Mouse (Mus musculus) embryonic facial prominence, embryonic 15.5 days (tissue): ENCODE results near the gene Tmed1. TPM values are rescaled to one million over a fixed set of nuclear protein-coding genes. Genes with fewer than 3 reads are reported as not detected.

Experiments
- ATAC-seq: fragments of 200-750 bp; cut with Nextera tagmentation; 2 replicates; pipeline ENCODE4 v1.8.0; 2017; ENCODE audit warnings: low read depth, moderate TSS enrichment; ENCODE audit not compliant: insufficient number of reproducible peaks, low FRiP score, low TSS enrichment
- H3K27ac ChIP-seq: fragments of 300-500 bp; sonication (generic); replicated peaks from 2 replicates; pipeline ENCODE4 v1.5.1; 2015; ENCODE audit warnings: mild to moderate bottlenecking, inconsistent platforms
- H3K27me3 ChIP-seq: fragments of 300-500 bp; sonication (generic); 2 replicates; pipeline ENCODE4 v1.6.1; 2015; ENCODE audit warnings: inconsistent platforms
- H3K36me3 ChIP-seq: fragments of 300-500 bp; sonication (generic); 2 replicates; pipeline ENCODE4 v1.6.1; 2015; ENCODE audit warnings: mild to moderate bottlenecking, inconsistent platforms
- H3K4me1 ChIP-seq: fragments of 300-500 bp; sonication (generic); 2 replicates; pipeline ENCODE4 v1.6.1; 2015; ENCODE audit warnings: inconsistent platforms
- H3K4me2 ChIP-seq: fragments of 300-500 bp; sonication (generic); replicated peaks from 2 replicates; pipeline ENCODE4 v1.6.1; 2015; ENCODE audit warnings: mild to moderate bottlenecking, inconsistent platforms
- H3K4me3 ChIP-seq: fragments of 300-500 bp; sonication (generic); replicated peaks from 2 replicates; pipeline ENCODE4 v1.5.1; 2015; ENCODE audit warnings: mild to moderate bottlenecking, inconsistent platforms
- H3K9ac ChIP-seq: fragments of 300-500 bp; sonication (generic); 2 replicates; pipeline ENCODE4 v1.6.1; 2015; ENCODE audit warnings: inconsistent platforms
- H3K9me3 ChIP-seq: fragments of 300-500 bp; sonication (generic); replicated peaks from 2 replicates; pipeline ENCODE4 v1.6.1; 2016; ENCODE audit warnings: inconsistent platforms
- WGBS: fragments of 180-500 bp; shearing (Covaris S2); methylation state at CpG from one replicate; pipeline ENCODE4 v1.1.7; 2015; 5-methylcytosine and 5-hydroxymethylcytosine counted together
- polyA plus RNA-seq: library from polyadenylated mRNA; unstranded; fragments of >200 nt; fragmentation: Nextera tagmentation; extraction: Ambion mirVana; gene quantifications from 2 replicates; pipeline ENCODE4 v1.2.1, GENCODE M21; 2015

The Tmed1 gene
- 113 and 123 TPM in 2 replicates for polyA plus RNA-seq

DNA sequence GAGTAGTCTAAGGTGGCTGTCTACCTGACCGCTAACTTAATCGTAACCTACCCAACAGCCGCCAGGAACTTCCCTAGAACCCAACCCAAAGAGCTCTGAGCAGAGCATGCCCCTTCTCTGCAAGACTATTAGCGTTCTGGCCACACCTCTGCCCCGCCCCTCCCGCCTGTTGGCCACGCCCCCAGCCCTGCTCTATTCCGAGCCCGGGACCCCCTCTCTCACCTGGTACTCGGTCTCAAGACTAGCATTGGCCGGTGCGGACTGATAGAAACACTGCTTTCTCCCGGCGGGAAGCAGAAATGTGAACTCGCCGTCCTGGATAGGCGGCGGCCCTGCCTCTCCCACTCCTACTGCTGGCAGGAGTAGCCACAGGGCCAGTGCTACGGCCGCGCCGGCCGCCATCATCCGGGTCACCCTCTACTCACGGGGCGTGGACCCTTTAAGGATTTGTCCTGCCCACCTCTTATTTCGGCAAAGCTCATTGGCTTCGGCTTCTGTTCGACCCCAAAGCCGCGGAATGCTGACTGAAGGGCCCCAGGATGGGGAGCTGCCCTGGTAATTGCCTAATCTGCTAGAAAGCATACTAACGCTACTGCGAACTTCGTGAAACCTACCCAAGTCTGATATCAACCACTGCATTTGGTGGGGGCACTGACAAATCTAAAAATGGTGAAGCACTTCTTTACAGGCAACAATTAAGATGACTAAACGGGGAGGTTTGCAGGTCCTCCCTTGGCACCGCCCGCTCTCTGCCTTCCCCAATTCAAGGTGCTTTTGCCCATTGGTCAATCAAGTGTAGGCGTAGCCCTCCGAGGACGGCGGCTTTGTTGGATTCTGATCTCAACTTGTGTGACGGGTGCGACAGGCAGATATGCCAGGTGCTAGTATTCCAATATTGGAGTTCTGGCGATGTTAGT, at the start of gene Tmed1:
Tmed1 (minus strand) TSS at position 481 of the 917 bp plus-strand sequence.
- Histone ChIP-seq H3K27ac (peak within 1 kb of the TSS; percentile 96), H3K36me3 (peaks cover 39% of the 10 kb centered on the region), H3K4me3 (peak within 1 kb of the TSS; percentile 83), H3K9me3 (no peaks in the 10 kb centered on the region), H3K4me2 (peak within 1 kb of the TSS; percentile 72), H3K4me1 (peaks cover 18% of the 10 kb centered on the region), H3K27me3 (no peaks in the 10 kb centered on the region), H3K9ac (peak within 1 kb of the TSS; percentile 69)
- 0% methylated on average over 44 of the region's 44 CpGs for WGBS
- ATAC-seq: peak; percentile 96

DNA sequence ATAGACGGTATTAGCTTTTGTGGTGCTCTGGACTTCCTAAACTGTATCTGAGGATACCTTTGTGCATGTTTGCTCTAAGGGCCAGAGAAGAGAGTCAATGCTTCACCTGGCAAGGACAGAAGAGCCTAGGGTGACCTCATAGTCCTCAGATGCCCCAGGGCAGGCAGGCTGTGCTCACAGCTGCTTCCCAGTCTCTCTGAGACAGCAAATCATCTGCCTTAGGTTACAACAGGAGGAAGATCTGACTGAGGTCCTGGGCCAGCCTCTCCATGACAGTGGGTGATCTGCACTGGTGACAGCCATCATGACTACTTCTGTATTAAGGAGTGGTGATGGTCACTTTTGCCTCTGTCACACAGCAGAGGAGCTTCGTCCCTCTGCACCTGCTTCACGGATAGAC, 49.1 kb upstream of the Tmed1 start:
- H3K4me1 ChIP-seq: 0 out of 2 replicates have a peak, but pooled peaks cover 4% of the 10 kb centered on the region
- H3K27ac ChIP-seq: no peak overlapping the region
- no peak for ATAC-seq
- H3K9me3 ChIP-seq: no peaks in the 10 kb centered on the region
- H3K4me2 ChIP-seq: no peak overlapping the region
- WGBS: 94% methylated on average over 3 of the region's 3 CpGs
- H3K27me3 ChIP-seq: no peaks in the 10 kb centered on the region
- H3K36me3 ChIP-seq: peaks cover 13% of the 10 kb centered on the region; the same call in 1 of the 2 replicates
- no peak overlapping the region for H3K9ac ChIP-seq
- no peak overlapping the region for H3K4me3 ChIP-seq

DNA sequence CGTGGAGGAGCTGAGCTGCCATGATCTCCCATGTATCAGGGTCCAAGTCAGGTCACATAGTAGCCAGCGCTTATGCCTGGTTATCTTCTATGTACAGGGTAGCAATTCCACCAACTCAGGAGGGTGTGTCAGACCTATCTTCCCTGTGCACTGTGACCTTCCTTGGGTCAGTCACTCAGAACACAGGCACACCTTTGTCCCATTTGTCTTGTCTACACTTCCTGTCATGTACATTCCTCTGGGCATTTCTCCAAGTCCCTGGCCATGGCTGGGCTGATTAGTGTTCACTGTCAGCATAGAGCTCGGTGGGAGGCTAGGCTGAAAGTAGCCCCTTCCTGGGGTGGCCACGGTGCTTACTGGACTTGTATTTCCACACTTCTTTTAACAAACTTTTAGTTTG, 48.3 kb upstream of the Tmed1 start:
- Histone ChIP-seq H3K4me2 (no peak overlapping the region), H3K9me3 (no peaks in the 10 kb centered on the region), H3K4me1 (0 out of 2 replicates have a peak, but pooled peaks cover 4% of the 10 kb centered on the region), H3K27me3 (no peaks in the 10 kb centered on the region), H3K4me3 (no peak overlapping the region), H3K36me3 (peaks cover 19% of the 10 kb centered on the region; the same call in 1 of the 2 replicates), H3K27ac (no peak overlapping the region), H3K9ac (no peak overlapping the region)
- WGBS: 86% methylated on average over 4 of the region's 4 CpGs
- no peak for ATAC-seq

DNA sequence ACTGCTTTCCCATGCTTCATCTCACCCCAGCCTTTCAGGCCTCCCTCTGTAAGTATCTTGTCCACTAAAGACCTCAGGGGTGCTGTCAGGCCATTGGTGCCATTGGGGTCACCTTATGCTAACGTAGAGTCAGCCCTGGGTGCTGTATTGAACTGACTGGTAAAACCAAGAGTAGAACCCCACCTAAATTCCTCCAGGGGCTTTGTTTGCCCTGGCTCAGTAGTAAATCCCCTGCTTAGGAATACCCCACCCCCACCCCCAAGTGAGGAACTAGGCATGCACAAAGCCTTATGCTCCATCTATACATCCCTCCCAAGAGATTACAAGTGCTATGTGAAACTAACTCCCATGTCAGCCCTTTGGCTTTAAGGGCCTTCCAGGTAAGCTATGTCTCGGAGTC, 47.5 kb upstream of the Tmed1 start:
- Histone ChIP-seq H3K4me3 (no peak overlapping the region), H3K4me1 (0 out of 2 replicates have a peak, but pooled peaks cover 4% of the 10 kb centered on the region), H3K9me3 (no peaks in the 10 kb centered on the region), H3K36me3 (peaks cover 19% of the 10 kb centered on the region; the same call in 1 of the 2 replicates), H3K4me2 (no peak overlapping the region), H3K27ac (no peak overlapping the region), H3K27me3 (no peaks in the 10 kb centered on the region), H3K9ac (no peak overlapping the region)
- no peak for ATAC-seq
- WGBS: 83% methylated on average over 2 of the region's 2 CpGs

DNA sequence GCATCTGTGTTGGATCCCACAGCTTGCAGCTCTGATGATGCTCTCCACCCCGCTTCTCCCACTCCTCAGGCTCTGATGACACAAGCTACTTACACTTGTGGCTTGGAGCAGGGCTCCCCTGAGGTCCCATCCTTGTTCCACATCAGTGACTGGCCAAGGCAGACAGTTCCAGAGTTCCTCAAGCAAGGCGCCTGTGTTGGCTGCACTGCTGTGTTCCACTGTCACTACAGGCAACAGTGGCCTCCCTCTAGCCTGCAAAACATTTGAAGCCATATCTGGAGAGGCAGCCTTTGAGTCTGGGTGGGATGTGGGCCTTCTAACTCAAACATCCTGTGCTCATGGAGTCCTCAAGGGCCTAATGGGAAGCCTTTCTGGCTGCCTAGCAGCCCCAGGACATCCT, 46.9 kb upstream of the Tmed1 start:
- Histone ChIP-seq H3K27ac (no peak overlapping the region), H3K9ac (no peak overlapping the region), H3K4me3 (no peak overlapping the region), H3K4me2 (no peak overlapping the region), H3K4me1 (0 out of 2 replicates have a peak, but pooled peaks cover 4% of the 10 kb centered on the region), H3K36me3 (peaks cover 19% of the 10 kb centered on the region; the same call in 1 of the 2 replicates), H3K9me3 (no peaks in the 10 kb centered on the region), H3K27me3 (no peaks in the 10 kb centered on the region)
- ATAC-seq: no peak
- 90% methylated on average over 2 of the region's 2 CpGs for WGBS

DNA sequence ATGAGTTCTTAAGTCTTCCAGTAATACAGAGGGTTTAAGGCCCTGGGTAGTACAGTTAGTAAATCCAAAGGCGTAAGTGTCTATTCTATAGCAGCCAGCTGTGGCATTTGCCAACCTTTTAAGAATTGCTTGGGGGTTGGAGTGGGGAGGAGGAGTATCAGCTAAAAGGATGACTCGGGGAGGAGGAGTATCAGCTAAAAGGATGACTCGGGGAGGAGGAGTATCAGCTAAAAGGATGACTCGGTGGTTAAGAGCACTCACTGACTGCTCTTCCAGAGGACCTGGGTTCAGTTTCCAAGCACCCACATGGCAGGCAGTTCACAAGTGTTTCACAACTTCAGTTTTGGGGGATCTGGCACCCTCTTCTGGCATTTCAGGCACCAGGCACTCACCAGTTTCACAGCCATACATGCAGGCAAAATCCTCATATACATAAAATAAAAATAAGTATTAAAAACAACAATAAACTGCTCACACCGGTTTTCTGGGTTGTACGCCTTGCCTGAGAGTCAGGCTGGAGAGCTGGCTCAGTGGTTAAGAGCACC, 45.2 kb upstream of the Tmed1 start:
- Histone ChIP-seq H3K27ac (no peak overlapping the region), H3K4me1 (0 out of 2 replicates have a peak, but pooled peaks cover 4% of the 10 kb centered on the region), H3K9ac (no peak overlapping the region), H3K9me3 (no peaks in the 10 kb centered on the region), H3K36me3 (peaks cover 25% of the 10 kb centered on the region), H3K4me2 (no peak overlapping the region), H3K27me3 (no peaks in the 10 kb centered on the region), H3K4me3 (no peak overlapping the region)
- no peak for ATAC-seq
- 80% methylated on average over 6 of the region's 6 CpGs for WGBS

DNA sequence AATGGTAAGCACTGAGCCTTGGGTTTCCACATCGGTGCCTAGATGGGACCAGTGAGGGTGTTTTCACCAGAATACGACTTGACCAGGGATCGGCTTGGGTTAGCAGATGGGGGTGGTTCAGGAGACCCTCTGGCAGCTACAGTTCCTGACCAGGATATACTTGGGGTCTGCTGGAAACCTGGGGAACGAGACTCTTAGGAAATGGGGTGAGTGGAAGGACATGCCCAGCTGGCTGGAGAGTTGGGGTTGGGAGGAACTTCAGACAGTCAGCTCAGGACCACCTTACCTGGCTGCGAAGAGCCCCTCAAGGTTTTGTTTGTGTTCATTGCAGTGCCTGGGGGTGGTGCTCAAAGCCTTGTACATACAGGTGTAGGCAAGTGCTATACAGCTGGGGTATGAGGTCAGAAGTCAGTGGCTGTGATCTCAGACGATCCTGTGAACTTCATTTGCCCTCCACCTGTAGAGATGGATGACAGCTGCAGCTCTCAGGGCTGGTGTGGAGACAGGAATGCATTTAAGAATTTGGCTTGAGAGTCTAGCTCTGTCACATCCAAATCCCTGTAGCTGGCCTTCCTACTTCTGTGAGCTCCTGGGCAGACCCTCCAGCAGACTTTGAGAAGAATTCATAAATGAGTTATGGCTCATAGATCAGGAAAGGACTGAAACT, 43.7 kb upstream of the Tmed1 start:
- Histone ChIP-seq H3K4me1 (peaks cover 15% of the 10 kb centered on the region; the same call in 1 of the 2 replicates), H3K36me3 (peaks cover 30% of the 10 kb centered on the region), H3K9ac (no peak overlapping the region), H3K27me3 (no peaks in the 10 kb centered on the region), H3K4me2 (no peak overlapping the region), H3K9me3 (no peaks in the 10 kb centered on the region), H3K27ac (no peak overlapping the region), H3K4me3 (no peak overlapping the region)
- ATAC-seq: no peak
- 82% methylated on average over 6 of the region's 6 CpGs for WGBS

DNA sequence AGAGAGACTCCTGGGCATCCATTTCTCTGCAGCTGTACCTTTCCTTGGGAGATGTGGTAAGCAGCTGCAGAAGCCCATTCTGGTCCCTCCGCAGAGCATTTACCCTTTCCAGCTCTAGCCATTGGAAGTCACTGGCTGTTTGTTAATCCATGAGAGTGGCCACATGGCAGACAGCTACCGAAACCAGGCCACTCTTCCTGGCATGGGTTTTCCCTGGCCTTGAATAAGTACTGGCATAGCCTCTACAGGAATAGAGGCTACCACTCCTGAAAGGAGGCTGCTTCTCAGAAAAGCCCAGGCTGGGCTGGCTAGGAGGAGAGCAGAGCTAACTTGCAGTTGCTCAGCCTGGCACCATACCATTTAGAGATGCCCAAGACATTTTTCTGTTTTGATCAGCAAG, 41.0 kb upstream of the Tmed1 start:
- 100% methylated on average over 2 of the region's 2 CpGs for WGBS
- Histone ChIP-seq H3K4me2 (no peak overlapping the region), H3K27me3 (no peaks in the 10 kb centered on the region), H3K4me1 (peaks cover 20% of the 10 kb centered on the region), H3K9ac (no peak overlapping the region), H3K27ac (no peak overlapping the region), H3K9me3 (no peaks in the 10 kb centered on the region), H3K4me3 (no peak overlapping the region), H3K36me3 (peaks cover 20% of the 10 kb centered on the region)
- ATAC-seq: no peak

DNA sequence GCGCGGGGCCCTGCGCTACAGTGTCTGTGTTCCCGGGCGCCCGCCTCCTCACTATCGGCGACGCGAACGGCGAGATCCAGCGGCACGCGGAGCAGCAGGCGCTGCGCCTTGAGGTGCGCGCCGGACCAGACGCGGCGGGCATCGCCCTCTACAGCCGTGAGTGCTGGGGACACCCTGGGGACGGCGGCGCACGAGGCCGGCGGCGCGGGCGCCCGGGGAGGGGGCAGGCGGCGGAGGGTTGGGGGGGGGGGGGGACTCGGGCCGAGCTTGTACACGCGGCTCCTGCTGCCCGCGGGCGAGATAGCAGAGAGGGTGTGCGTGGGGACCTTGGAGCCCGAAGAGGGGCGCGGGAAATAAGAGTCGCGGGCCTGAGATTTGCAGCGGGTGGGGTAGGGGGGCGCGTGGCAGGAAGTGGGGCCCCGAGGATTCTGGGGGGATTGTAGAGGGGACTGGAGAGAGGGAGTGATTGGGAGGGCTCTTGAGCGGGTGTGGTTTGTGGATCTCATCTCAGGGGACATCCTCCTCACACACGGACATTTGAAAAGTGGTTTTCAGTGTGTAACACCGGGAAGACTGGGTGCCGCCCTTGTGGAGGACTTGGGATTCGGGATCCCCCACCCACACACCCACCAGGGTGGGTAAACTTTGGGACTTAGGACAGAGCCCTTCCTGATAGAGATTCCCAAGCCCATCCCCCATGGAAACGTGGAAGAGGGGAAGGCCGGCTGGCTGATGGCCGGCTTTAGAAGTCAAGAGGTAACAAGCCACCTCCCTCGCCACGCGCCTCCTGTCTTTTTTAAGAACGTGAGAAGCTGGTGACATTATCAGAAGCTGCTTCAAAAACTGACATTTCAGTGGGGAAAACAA, 37.3 kb upstream of the Tmed1 start:
- Histone ChIP-seq H3K27ac (peak overlapping the region; percentile 99), H3K9me3 (no peaks in the 10 kb centered on the region), H3K9ac (peak overlapping the region; percentile 97), H3K27me3 (no peaks in the 10 kb centered on the region), H3K4me3 (peak overlapping the region; percentile 85), H3K36me3 (peaks cover 11% of the 10 kb centered on the region), H3K4me2 (peak overlapping the region; percentile 52), H3K4me1 (peaks cover 33% of the 10 kb centered on the region)
- ATAC-seq: no peak
- under 1% methylated on average over 45 of the region's 66 CpGs for WGBS

DNA sequence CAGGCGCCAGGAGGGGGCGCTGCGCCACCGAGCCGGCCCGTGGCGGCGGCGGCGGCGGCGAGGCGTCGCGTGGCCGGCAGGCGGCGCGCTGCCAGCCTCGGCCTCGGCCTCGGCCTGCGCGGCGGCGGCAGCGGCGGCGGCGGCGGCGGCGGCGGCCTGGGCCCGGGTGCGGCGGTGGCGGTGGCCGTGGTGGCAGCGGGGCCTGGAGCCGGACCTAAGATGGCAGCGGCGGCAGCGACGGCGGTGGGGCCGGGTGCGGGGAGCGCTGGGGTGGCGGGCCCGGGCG, 36.7 kb upstream of the Tmed1 start, which contains the start of gene Carm1:
Carm1 (plus strand) TSS at position 106 of the 286 bp plus-strand sequence.
- 1% methylated on average over 18 of the region's 52 CpGs for WGBS
- peaks cover 11% of the 10 kb centered on the region for H3K36me3 ChIP-seq
- H3K4me3 ChIP-seq: peak within 1 kb of the TSS; percentile 85
- ATAC-seq: no peak
- H3K4me2 ChIP-seq: peak within 1 kb of the TSS; percentile 70
- H3K27ac ChIP-seq: peak within 1 kb of the TSS; percentile 99
- peaks cover 33% of the 10 kb centered on the region for H3K4me1 ChIP-seq
- no peaks in the 10 kb centered on the region for H3K9me3 ChIP-seq
- H3K9ac ChIP-seq: peak within 1 kb of the TSS; percentile 97
- H3K27me3 ChIP-seq: no peaks in the 10 kb centered on the region
